Mouse (Mus musculus) gastrocnemius, adult 2 months (tissue): ENCODE results near the gene Mtmr14. TPM values are rescaled to one million over a fixed set of nuclear protein-coding genes. Genes with fewer than 3 reads are reported as not detected.

ENCODE experiments used
- DNase-seq: peaks from one replicate; pipeline ENCODE4 v3.0.0; 2022
- H3K27ac ChIP-seq: fragments of 200-600 bp; 2 replicates; pipeline ENCODE4 v1.8.1; 2022; ENCODE audit warnings: mild to moderate bottlenecking
- H3K4me3 ChIP-seq: fragments of 200-600 bp; 2 replicates; pipeline ENCODE4 v1.8.1; 2022; ENCODE audit warnings: mild to moderate bottlenecking, moderate library complexity
- CTCF ChIP-seq: fragments of 200-600 bp; IDR thresholded peaks from 2 replicates; pipeline ENCODE4 v1.8.1; 2022; ENCODE audit warnings: antibody characterized with exemption, mild to moderate bottlenecking, moderate library complexity
- intact Hi-C: fragments of 180-260 bp; cut with DNase I; formaldehyde crosslinking; loops from one replicate; pipeline ENCODE4 v1.15.1; 2025
- total RNA-seq, 2 experiments: library from RNA; stranded (reverse); gene quantifications; 2 replicates each; pipeline ENCODE4 v1.2.3; 2021

The Mtmr14 gene
- total RNA-seq, 2 experiments from 2014 or later, result 14.9 to 16.0 TPM

- Histone ChIP-seq H3K4me3 (peak overlapping the region; percentile 94), H3K27ac (peak overlapping the region; percentile 100)
- intact Hi-C loops, result loop anchor here (2.0 to 5.0 kb wide), 2 partner anchors 15 to 270 kb away; no protein-coding TSS in a partner anchor
- DNase-seq, result peak; percentile 56
- TF ChIP-seq CTCF, result no peak
Measured at GRCm38 (mm10) chr6:113307481-113308121, 70.0 kb downstream of the Mtmr14 start.

- peak; percentile 48 for TF ChIP-seq CTCF
- intact Hi-C loops, result loop anchor here (2.0 to 5.0 kb wide), 2 partner anchors 15 to 271 kb away; no protein-coding TSS in a partner anchor
- Histone ChIP-seq H3K4me3 (peak overlapping the region; percentile 94), H3K27ac (peak overlapping the region; percentile 100)
- DNase-seq, result peak; percentile 37
Measured at GRCm38 (mm10) chr6:113308141-113308540, 70.5 kb downstream of the Mtmr14 start.

GRCm38 (mm10) chr6:113315972-113316371, 78.3 kb downstream of the Mtmr14 start:
- Histone ChIP-seq H3K4me3 (no peak overlapping the region), H3K27ac (no peak overlapping the region)
- intact Hi-C loops, result no loop called here
- DNase-seq, result no peak
- TF ChIP-seq CTCF, result no peak

- peak; percentile 99 for DNase-seq
- H3K27ac ChIP-seq, result peak within 1 kb of the TSS; percentile 96
- intact Hi-C loops, result loop anchor here (5.0 kb wide), 2 partner anchors 249 to 289 kb away; partner anchors contain the start of gene Setd5
- no peak for TF ChIP-seq CTCF
- peak within 1 kb of the TSS; percentile 87 for H3K4me3 ChIP-seq
Measured at GRCm38 (mm10) chr6:113326533-113327315, 89.1 kb downstream of the Mtmr14 start, which contains the start of gene Ogg1. Ogg1 (plus strand) TSS chr6:113326972.

- intact Hi-C loops, result loop anchor here (2.0 to 5.0 kb wide), 3 partner anchors 47 to 292 kb away; partner anchors contain the start of genes Setd5 and Tada3
- Histone ChIP-seq H3K27ac (no peak overlapping the region), H3K4me3 (no peak overlapping the region)
- no peak for TF ChIP-seq CTCF
- no peak for DNase-seq
Measured at GRCm38 (mm10) chr6:113329396-113329795, 91.8 kb downstream of the Mtmr14 start.

- DNase-seq, result no peak
- no peak for TF ChIP-seq CTCF
- no peak overlapping the region for H3K4me3 ChIP-seq
- no peak overlapping the region for H3K27ac ChIP-seq
- intact Hi-C loops, result no loop called here
Measured at GRCm38 (mm10) chr6:113330547-113330946, 92.9 kb downstream of the Mtmr14 start.

Other genes with a start within 250 kb of the Mtmr14 start
- 10 to 100 TPM; 13.7 to 14.5 TPM for gene Thumpd3, start 191.6 kb upstream of the Mtmr14 start, total RNA-seq
- 10 to 100 TPM; 28.4 to 29.3 TPM for gene Setd5, start 160.5 kb upstream of the Mtmr14 start, total RNA-seq
- under 1 TPM; 0.39 to 0.54 TPM for gene Lhfpl4, start 42.5 kb upstream of the Mtmr14 start, total RNA-seq
- gene Cpne9, start 44.5 kb downstream of the Mtmr14 start, total RNA-seq, result not detected
- gene Brpf1, start 69.3 kb downstream of the Mtmr14 start, total RNA-seq, result 10 to 100 TPM; 10.2 to 10.3 TPM
- 1 to 10 TPM; 3.9 to 5.2 TPM for gene Ogg1, start 89.1 kb downstream of the Mtmr14 start, total RNA-seq
- gene Camk1, start 106.1 kb downstream of the Mtmr14 start, total RNA-seq, result 10 to 100 TPM; 39.3 to 39.5 TPM
- gene Tada3, start 140.0 kb downstream of the Mtmr14 start, total RNA-seq, result 10 to 100 TPM; 14.1 to 15.5 TPM
- gene Arpc4, start 140.3 kb downstream of the Mtmr14 start, total RNA-seq, result 10 to 100 TPM; 47.4 to 53.4 TPM
- gene Ttll3, start 151.4 kb downstream of the Mtmr14 start, total RNA-seq, result 1 to 10 TPM in 1 of 2 experiments, under 1 TPM in 1; 0.48 to 1.3 TPM
- gene Rpusd3, start 181.5 kb downstream of the Mtmr14 start, total RNA-seq, result 1 to 10 TPM; 7.7 to 8.3 TPM
- 1 to 10 TPM in 1 of 2 experiments, under 1 TPM in 1; 0.97 to 5.0 TPM for gene Cidec, start 197.9 kb downstream of the Mtmr14 start, total RNA-seq
- 10 to 100 TPM; 28.2 to 29.7 TPM for gene Jagn1, start 204.7 kb downstream of the Mtmr14 start, total RNA-seq
- gene Il17re, start 220.6 kb downstream of the Mtmr14 start, total RNA-seq, result under 1 TPM; 0.25 to 0.26 TPM
- gene Il17rc, start 233.6 kb downstream of the Mtmr14 start, total RNA-seq, result 1 to 10 TPM; 4.2 to 4.7 TPM
- 10 to 100 TPM; 47.5 to 54.4 TPM for gene Creld1, start 245.5 kb downstream of the Mtmr14 start, total RNA-seq